Mouse (Mus musculus) left cerebral cortex, adult 2 months (tissue): ENCODE data around the gene Egfl8. TPM values are rescaled to one million over a fixed set of nuclear protein-coding genes. Genes with fewer than 3 reads are reported as not detected.

ENCODE experiments used
- DNase-seq, 2 experiments: peaks; one replicate each; pipeline ENCODE4 v3.0.0; 2021 to 2022; ENCODE audit warnings: low spot score in 2 of 2, mixed read lengths in 1 of 2; ENCODE audit errors: extremely low spot score in 1 of 2
- H3K27ac ChIP-seq: fragments of 200-600 bp; 2 replicates; pipeline ENCODE4 v1.8.1; 2022
- H3K4me3 ChIP-seq: fragments of 200-600 bp; 2 replicates; pipeline ENCODE4 v1.8.1; 2022
- CTCF ChIP-seq: fragments of 200-600 bp; IDR thresholded peaks from 2 replicates; pipeline ENCODE4 v1.8.1; 2022; ENCODE audit warnings: antibody characterized with exemption, mild to moderate bottlenecking, moderate library complexity
- intact Hi-C: fragments of 180-260 bp; cut with DNase I; formaldehyde crosslinking; loops from one replicate; pipeline ENCODE4 v1.15.1; 2025
- total RNA-seq, 2 experiments: library from RNA; stranded (reverse); gene quantifications; 2 replicates each; pipeline ENCODE4 v1.2.3; 2021

The Egfl8 gene
- total RNA-seq, 2 experiments from 2014 or later: 2.9 to 3.5 TPM

- intact Hi-C loops: loop anchor here (10.0 kb wide), 1 partner anchor 619 kb away; the partner anchor contains the start of gene Ddx39b
- H3K27ac ChIP-seq: peak overlapping the region; percentile 97
- H3K4me3 ChIP-seq: peak overlapping the region; percentile 68
- TF ChIP-seq CTCF: no peak
- no peak for DNase-seq
Measured at GRCm38 (mm10) chr17:34626062-34626772, 10.4 kb upstream of the Egfl8 start.

DNA sequence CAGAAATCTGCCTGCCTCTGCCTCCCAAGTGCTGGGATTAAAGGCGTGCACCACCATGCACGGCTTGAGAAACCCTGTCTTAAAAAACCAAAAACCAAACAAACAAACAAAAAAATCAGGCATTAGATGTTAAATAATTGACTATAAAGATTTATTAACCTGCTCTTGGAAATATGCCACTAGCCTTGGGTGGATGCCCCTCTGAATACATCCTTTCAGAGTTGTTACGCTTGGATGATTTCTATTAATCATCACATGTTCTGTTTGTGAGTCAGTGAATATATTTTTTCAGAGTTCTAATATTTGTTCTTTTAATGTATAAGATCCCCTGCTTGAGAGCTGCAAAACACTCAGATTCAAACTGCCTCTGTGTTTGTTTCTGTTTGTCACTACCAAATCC is 9.2 kb upstream of the Egfl8 start:
- intact Hi-C loops: loop anchor here (10.0 kb wide), 1 partner anchor 620 kb away; the partner anchor contains the start of gene Ddx39b
- H3K27ac ChIP-seq: no peak overlapping the region
- no peak for DNase-seq
- no peak for TF ChIP-seq CTCF
- no peak overlapping the region for H3K4me3 ChIP-seq

DNA sequence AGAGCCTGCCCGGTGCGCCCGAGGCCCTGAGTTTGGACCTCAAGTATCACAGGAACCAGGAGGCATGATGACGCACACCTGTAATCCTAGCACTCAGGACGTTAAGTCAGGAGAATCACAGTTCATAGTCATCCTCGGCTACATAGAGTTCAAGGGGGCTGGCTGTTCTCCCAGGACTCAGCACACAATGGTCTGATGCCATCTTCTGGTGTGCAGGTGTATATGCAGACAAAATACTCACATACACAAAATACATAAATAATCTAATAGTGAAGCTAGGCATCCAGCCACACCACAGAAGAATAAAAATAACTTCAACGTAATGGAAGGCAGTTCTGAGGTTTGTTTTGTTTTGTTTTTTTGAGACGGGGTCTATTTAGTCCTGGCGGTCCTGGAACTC is 7.4 kb upstream of the Egfl8 start:
- Histone ChIP-seq H3K27ac (no peak overlapping the region), H3K4me3 (no peak overlapping the region)
- intact Hi-C loops: loop anchor here (10.0 kb wide), 1 partner anchor 622 kb away; the partner anchor contains the start of gene Ddx39b
- peak; percentile 38 for TF ChIP-seq CTCF
- no peak for DNase-seq

DNA sequence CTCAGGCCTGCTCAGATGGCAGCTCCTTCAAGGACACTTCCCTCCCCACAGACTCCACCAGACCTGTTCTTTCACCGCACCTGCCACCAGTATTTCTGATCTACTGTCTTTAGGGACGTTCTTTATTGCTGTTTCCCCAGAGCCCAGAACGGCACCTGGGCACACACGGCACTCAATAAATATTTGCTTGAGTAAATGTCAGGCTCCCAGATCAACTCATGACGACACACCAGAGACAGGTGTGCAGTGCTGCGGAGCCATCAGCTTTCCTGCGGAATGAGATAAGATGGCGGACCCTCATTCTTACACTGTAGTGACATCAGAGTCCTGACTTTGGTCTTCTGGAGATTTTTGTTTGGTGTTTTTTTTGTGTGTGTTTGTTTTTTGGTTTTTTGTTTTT is 5.2 kb upstream of the Egfl8 start:
- H3K4me3 ChIP-seq: no peak overlapping the region
- no peak for DNase-seq
- intact Hi-C loops: loop anchor here (10.0 kb wide), 1 partner anchor 624 kb away; the partner anchor contains the start of gene Ddx39b
- TF ChIP-seq CTCF: no peak
- H3K27ac ChIP-seq: no peak overlapping the region

- peak; percentile 80 for TF ChIP-seq CTCF
- intact Hi-C loops: loop anchor here (2.0 kb wide), 1 partner anchor 178 kb away; no protein-coding TSS in a partner anchor
- peak overlapping the region; percentile 44; the same call in 1 of the 2 replicates for H3K27ac ChIP-seq
- peak; percentile 62 to 63 for DNase-seq
- H3K4me3 ChIP-seq: no peak overlapping the region
Measured at GRCm38 (mm10) chr17:34618999-34619398, 3.2 kb upstream of the Egfl8 start.

- intact Hi-C loops: no loop called here
- H3K27ac ChIP-seq: peak overlapping the region; percentile 55; the same call in 1 of the 2 replicates
Measured at GRCm38 (mm10) chr17:34613830-34614229, 1.9 kb downstream of the Egfl8 start.

DNA sequence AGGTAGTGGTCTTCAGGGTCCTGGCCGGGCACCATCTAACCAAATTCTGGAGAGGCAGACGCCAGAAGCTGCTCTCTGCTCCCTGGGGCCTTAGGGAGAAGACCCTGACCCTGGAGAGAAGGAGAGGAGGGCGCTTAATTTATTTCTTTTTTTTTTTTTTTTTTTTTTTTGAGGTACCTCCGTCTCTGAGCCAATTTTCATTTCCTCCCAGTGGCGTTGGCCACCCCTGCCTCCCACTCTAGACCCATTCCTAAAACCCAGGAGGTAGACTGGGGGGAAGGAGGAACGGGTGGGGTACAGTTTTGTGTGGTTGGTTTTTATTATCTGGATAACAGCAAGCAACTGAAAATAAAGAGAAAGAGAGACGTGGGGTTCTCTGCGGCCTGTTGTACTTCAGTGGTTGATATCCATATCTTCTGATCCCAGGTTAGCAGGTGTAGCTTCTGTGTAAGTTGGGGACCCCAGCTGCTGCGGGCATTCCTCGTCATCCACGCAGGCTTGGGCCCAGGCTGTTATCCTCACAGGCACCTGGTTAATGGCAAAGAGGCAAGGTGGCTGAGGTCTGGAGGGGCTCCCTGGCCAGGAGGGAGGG is 2.6 kb downstream of the Egfl8 start:
- no peak for DNase-seq
- TF ChIP-seq CTCF: no peak
- no peak overlapping the region for H3K4me3 ChIP-seq
- H3K27ac ChIP-seq: peak overlapping the region; percentile 55; the same call in 1 of the 2 replicates
- intact Hi-C loops: no loop called here

More at GRCm38 (mm10) chr17:34613830-34614229, 1.9 kb downstream of the Egfl8 start:
- no peak for DNase-seq
- no peak overlapping the region for H3K4me3 ChIP-seq
- TF ChIP-seq CTCF: no peak

DNA sequence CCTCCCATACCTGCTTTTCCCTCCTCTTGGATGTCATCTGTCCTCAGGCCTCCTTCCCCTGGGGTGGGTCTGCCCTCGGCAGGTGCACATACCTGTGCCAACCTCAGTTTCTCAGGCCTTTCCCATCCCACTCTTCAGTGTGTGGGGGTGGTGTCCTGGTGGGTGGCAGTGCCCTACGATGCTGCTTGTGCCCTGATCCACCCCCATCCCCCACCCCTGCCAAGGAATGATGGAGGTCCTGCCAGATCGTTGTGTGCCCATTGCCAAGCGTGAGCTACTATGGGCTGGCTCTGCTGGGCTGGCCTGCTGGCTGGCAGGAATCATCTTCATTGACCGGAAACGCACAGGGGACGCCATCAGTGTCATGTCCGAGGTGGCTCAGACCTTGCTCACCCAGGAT is 4.7 kb downstream of the Egfl8 start:
- DNase-seq: no peak
- intact Hi-C loops: no loop called here
- TF ChIP-seq CTCF: no peak
- Histone ChIP-seq H3K27ac (no peak overlapping the region), H3K4me3 (no peak overlapping the region)

GRCm38 (mm10) chr17:34607997-34608396 is 7.8 kb downstream of the Egfl8 start:
- no peak overlapping the region for H3K27ac ChIP-seq
- intact Hi-C loops: no loop called here
- H3K4me3 ChIP-seq: no peak overlapping the region
- TF ChIP-seq CTCF: no peak
- no peak for DNase-seq

DNA sequence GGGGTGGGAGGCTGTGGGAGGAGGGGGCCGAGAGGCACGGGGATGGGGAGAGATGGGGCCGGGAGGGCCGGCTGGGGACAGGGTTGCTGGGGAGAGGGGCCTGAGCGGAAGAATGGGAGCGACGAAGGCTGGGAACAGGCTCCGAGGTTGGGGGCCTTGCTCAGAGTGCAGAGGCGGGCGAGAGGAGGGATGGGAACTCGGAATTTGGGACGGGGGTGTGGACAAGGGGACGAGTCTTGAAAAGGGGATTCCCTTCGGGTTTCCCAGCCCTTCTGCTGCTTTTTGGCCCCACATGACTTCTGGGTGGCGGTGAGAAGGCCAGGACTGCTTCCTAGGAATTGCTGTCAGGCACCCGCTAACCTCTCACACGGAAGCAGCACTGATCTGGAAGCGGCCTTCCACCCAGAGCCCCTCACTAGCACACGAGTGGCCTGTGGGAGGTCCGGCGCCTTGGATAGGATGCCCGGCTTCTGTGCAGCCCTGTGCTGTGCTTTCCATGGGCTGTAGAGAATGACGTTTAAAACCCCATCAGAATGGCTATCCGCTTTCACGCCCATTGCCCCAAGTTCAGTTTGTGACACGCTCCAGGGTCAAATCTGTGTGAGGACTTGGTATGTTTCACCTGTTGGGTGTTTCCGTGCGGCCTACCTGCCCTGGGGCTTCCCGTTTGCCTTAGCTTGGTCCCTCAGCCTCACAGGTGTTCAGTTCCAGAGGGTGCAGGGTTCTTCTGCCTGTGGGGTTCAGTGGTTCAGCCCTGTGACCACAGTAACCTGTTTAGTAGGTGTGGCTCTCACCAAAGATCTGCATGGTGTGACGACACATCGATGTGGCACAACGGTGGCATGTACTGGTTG is 9.4 kb downstream of the Egfl8 start:
- H3K4me3 ChIP-seq: peak overlapping the region; percentile 77
- DNase-seq: peak in 1 of 2 experiments; percentile 21
- H3K27ac ChIP-seq: peak overlapping the region; percentile 82
- TF ChIP-seq CTCF: no peak
- intact Hi-C loops: no loop called here

- intact Hi-C loops: no loop called here
- no peak for TF ChIP-seq CTCF
- Histone ChIP-seq H3K27ac (peak overlapping the region; percentile 82), H3K4me3 (peak overlapping the region; percentile 77)
- peak; percentile 98 for DNase-seq
Measured at GRCm38 (mm10) chr17:34605609-34606008, 10.2 kb downstream of the Egfl8 start.
